Mouse (Mus musculus) spleen, adult 2 months (tissue): ENCODE results near the gene Urb2.

Source experiments
- CTCF ChIP-seq: fragments of 200-500 bp; IDR thresholded peaks from 2 replicates; pipeline ENCODE4 v1.5.1; 2011; ENCODE audit warnings: mild to moderate bottlenecking, inconsistent platforms; ENCODE audit not compliant: insufficient read depth, insufficient read length, insufficient replicate concordance; ENCODE audit errors: extremely low read depth
- POLR2A ChIP-seq: fragments of 200-500 bp; IDR thresholded peaks from 2 replicates; pipeline ENCODE4 v1.6.1; 2011; ENCODE audit warnings: low read depth, low read length, inconsistent platforms

- TF ChIP-seq CTCF (no peak), POLR2A (no peak)
These were observed 41.1 kb upstream of the Urb2 start for GRCm38 (mm10) chr8:123980239-123980638.
